Mouse (Mus musculus) embryonic facial prominence, embryonic 14.5 days (tissue): ENCODE measurements around the gene Cbx5. TPM values are rescaled to one million over a fixed set of nuclear protein-coding genes. Genes with fewer than 3 reads are reported as not detected.

ENCODE experiments used
- ATAC-seq: fragments of 200-750 bp; cut with Nextera tagmentation; 2 replicates; pipeline ENCODE4 v1.8.0; 2017; ENCODE audit warnings: low read depth, moderate number of reproducible peaks, moderate TSS enrichment
- DNase-seq: peaks from one replicate; pipeline ENCODE4 v3.0.0-alpha.2; 2015; ENCODE audit warnings: low spot score
- H3K27ac ChIP-seq: fragments of 300-500 bp; sonication (generic); replicated peaks from 2 replicates; pipeline ENCODE4 v1.5.1; 2014; ENCODE audit warnings: low read depth, mild to moderate bottlenecking, low read length, moderate library complexity
- H3K27me3 ChIP-seq: fragments of 300-500 bp; sonication (generic); replicated peaks from 2 replicates; pipeline ENCODE4 v1.6.1; 2014; ENCODE audit warnings: low read length; ENCODE audit not compliant: control insufficient read depth, insufficient read depth
- H3K36me3 ChIP-seq: fragments of 300-500 bp; sonication (generic); 2 replicates; pipeline ENCODE4 v1.6.1; 2014; ENCODE audit warnings: low read length, mixed read lengths; ENCODE audit not compliant: control insufficient read depth, insufficient read depth
- H3K4me1 ChIP-seq: fragments of 300-500 bp; sonication (generic); 2 replicates; pipeline ENCODE4 v1.6.1; 2014; ENCODE audit warnings: antibody characterized with exemption, low read length; ENCODE audit not compliant: control insufficient read depth, insufficient read depth
- H3K4me2 ChIP-seq: fragments of 300-500 bp; sonication (generic); 2 replicates; pipeline ENCODE4 v1.6.1; 2014; ENCODE audit warnings: low read depth, mild to moderate bottlenecking, low read length, moderate library complexity, mixed read lengths
- H3K4me3 ChIP-seq: fragments of 300-500 bp; sonication (generic); 2 replicates; pipeline ENCODE4 v1.5.1; 2014; ENCODE audit warnings: low read depth, mild to moderate bottlenecking, low read length
- H3K9ac ChIP-seq: fragments of 300-500 bp; sonication (generic); 2 replicates; pipeline ENCODE4 v1.6.1; 2014; ENCODE audit warnings: low read depth, mild to moderate bottlenecking, low read length, moderate library complexity, mixed read lengths
- H3K9me3 ChIP-seq: fragments of 300-500 bp; sonication (generic); 2 replicates; pipeline ENCODE4 v1.6.1; 2016; ENCODE audit warnings: low read length; ENCODE audit not compliant: control insufficient read depth
- WGBS: fragments of 180-500 bp; shearing (Covaris S2); extraction: QIAGEN DNeasy Blood & Tissue Kit; methylation state at CpG from one replicate; pipeline ENCODE4 v1.1.7; 2014; 5-methylcytosine and 5-hydroxymethylcytosine counted together
- polyA plus RNA-seq: library from polyadenylated mRNA; unstranded; fragments of >200 nt; fragmentation: Nextera tagmentation; extraction: Ambion mirVana; gene quantifications from 2 replicates; pipeline ENCODE4 v1.2.1, GENCODE M21; 2014

Cbx5 gene
- polyA plus RNA-seq, 1 experiment from 2014 or later: 112 TPM

GRCm38 (mm10) chr15:103233119-103233518, 6.5 kb downstream of the Cbx5 start:
- 86% methylated on average over 2 of the region's 2 CpGs for WGBS

GRCm38 (mm10) chr15:103228904-103229303, 10.7 kb downstream of the Cbx5 start:
- H3K4me1 ChIP-seq: peaks cover 10% of the 10 kb centered on the region
- H3K36me3 ChIP-seq: no peaks in the 10 kb centered on the region
- no peak overlapping the region for H3K4me2 ChIP-seq
- DNase-seq: peak; percentile 65
- H3K27ac ChIP-seq: 0 out of 2 replicates have a peak overlapping the region, but pooled peaks have one; percentile 21
- H3K9me3 ChIP-seq: no peaks in the 10 kb centered on the region
- WGBS: 65% methylated on average over 2 of the region's 2 CpGs
- peak; percentile 44; the same call in 1 of the 2 replicates for ATAC-seq
- no peak overlapping the region for H3K9ac ChIP-seq
- H3K4me3 ChIP-seq: no peak overlapping the region
- no peaks in the 10 kb centered on the region for H3K27me3 ChIP-seq

More at GRCm38 (mm10) chr15:103233119-103233518, 6.5 kb downstream of the Cbx5 start:
- Histone ChIP-seq H3K4me3 (no peak overlapping the region), H3K9me3 (no peaks in the 10 kb centered on the region), H3K4me1 (peaks cover 3% of the 10 kb centered on the region), H3K27me3 (no peaks in the 10 kb centered on the region), H3K4me2 (no peak overlapping the region), H3K36me3 (peaks cover 20% of the 10 kb centered on the region; the same call in 1 of the 2 replicates), H3K27ac (no peak overlapping the region), H3K9ac (0 out of 2 replicates have a peak overlapping the region, but pooled peaks have one; percentile 14)
- ATAC-seq (no peak), DNase-seq (no peak)

GRCm38 (mm10) chr15:103227572-103227971, 12.0 kb downstream of the Cbx5 start:
- Histone ChIP-seq H3K4me3 (no peak overlapping the region), H3K4me2 (no peak overlapping the region), H3K27ac (no peak overlapping the region; the same call in 1 of the 2 replicates), H3K9me3 (no peaks in the 10 kb centered on the region), H3K36me3 (no peaks in the 10 kb centered on the region), H3K4me1 (peaks cover 10% of the 10 kb centered on the region), H3K9ac (no peak overlapping the region), H3K27me3 (no peaks in the 10 kb centered on the region)
- ATAC-seq (no peak), DNase-seq (no peak)
- 73% methylated on average over 2 of the region's 2 CpGs for WGBS

- Histone ChIP-seq H3K27me3 (no peaks in the 10 kb centered on the region), H3K9me3 (no peaks in the 10 kb centered on the region), H3K4me2 (no peak overlapping the region), H3K4me3 (no peak overlapping the region), H3K36me3 (no peaks in the 10 kb centered on the region), H3K27ac (no peak overlapping the region; the same call in 1 of the 2 replicates), H3K9ac (0 out of 2 replicates have a peak overlapping the region, but pooled peaks have one; percentile 6), H3K4me1 (peaks cover 10% of the 10 kb centered on the region)
- WGBS: 81% methylated on average over 3 of the region's 3 CpGs
- DNase-seq (no peak), ATAC-seq (no peak)
Observed at GRCm38 (mm10) chr15:103227022-103227421, 12.6 kb downstream of the Cbx5 start.

GRCm38 (mm10) chr15:103224161-103224560, 15.5 kb downstream of the Cbx5 start:
- ATAC-seq (no peak), DNase-seq (no peak)
- Histone ChIP-seq H3K9me3 (no peaks in the 10 kb centered on the region), H3K9ac (no peak overlapping the region), H3K27me3 (no peaks in the 10 kb centered on the region), H3K4me1 (peaks cover 17% of the 10 kb centered on the region), H3K27ac (no peak overlapping the region), H3K4me3 (no peak overlapping the region), H3K36me3 (no peaks in the 10 kb centered on the region), H3K4me2 (no peak overlapping the region)
- WGBS: 91% methylated on average over 2 of the region's 2 CpGs

- DNase-seq: peak; percentile 32
- H3K4me3 ChIP-seq: no peak overlapping the region
- no peak overlapping the region for H3K4me2 ChIP-seq
- 77% methylated on average over 1 of the region's 1 CpGs for WGBS
- H3K9ac ChIP-seq: no peak overlapping the region
- H3K27me3 ChIP-seq: no peaks in the 10 kb centered on the region
- ATAC-seq: no peak
- H3K9me3 ChIP-seq: no peaks in the 10 kb centered on the region
- H3K27ac ChIP-seq: peak overlapping the region; percentile 63
- no peaks in the 10 kb centered on the region for H3K36me3 ChIP-seq
- H3K4me1 ChIP-seq: peaks cover 15% of the 10 kb centered on the region; the same call in 1 of the 2 replicates
Observed at GRCm38 (mm10) chr15:103221386-103221785, 18.2 kb downstream of the Cbx5 start.

GRCm38 (mm10) chr15:103220785-103221184, 18.8 kb downstream of the Cbx5 start:
- H3K9me3 ChIP-seq: no peaks in the 10 kb centered on the region
- H3K36me3 ChIP-seq: no peaks in the 10 kb centered on the region
- DNase-seq: peak; percentile 24
- H3K27ac ChIP-seq: peak overlapping the region; percentile 63; the same call in 1 of the 2 replicates
- no peak overlapping the region for H3K4me2 ChIP-seq
- ATAC-seq: no peak
- no peaks in the 10 kb centered on the region for H3K27me3 ChIP-seq
- 44% methylated on average over 3 of the region's 3 CpGs for WGBS
- H3K9ac ChIP-seq: no peak overlapping the region
- H3K4me3 ChIP-seq: no peak overlapping the region
- H3K4me1 ChIP-seq: peaks cover 19% of the 10 kb centered on the region

GRCm38 (mm10) chr15:103216052-103216451, 23.6 kb downstream of the Cbx5 start:
- Histone ChIP-seq H3K36me3 (peaks cover 19% of the 10 kb centered on the region), H3K4me3 (peak overlapping the region; percentile 41; the same call in 1 of the 2 replicates), H3K27me3 (no peaks in the 10 kb centered on the region), H3K4me2 (peak overlapping the region; percentile 62), H3K9ac (no peak overlapping the region; the same call in 1 of the 2 replicates), H3K9me3 (no peaks in the 10 kb centered on the region), H3K4me1 (peaks cover 21% of the 10 kb centered on the region), H3K27ac (peak overlapping the region; percentile 95)
- WGBS: 25% methylated on average over 2 of the region's 2 CpGs
- ATAC-seq (peak; percentile 4; the same call in 1 of the 2 replicates), DNase-seq (no peak)
